In the genomic region with DNA sequence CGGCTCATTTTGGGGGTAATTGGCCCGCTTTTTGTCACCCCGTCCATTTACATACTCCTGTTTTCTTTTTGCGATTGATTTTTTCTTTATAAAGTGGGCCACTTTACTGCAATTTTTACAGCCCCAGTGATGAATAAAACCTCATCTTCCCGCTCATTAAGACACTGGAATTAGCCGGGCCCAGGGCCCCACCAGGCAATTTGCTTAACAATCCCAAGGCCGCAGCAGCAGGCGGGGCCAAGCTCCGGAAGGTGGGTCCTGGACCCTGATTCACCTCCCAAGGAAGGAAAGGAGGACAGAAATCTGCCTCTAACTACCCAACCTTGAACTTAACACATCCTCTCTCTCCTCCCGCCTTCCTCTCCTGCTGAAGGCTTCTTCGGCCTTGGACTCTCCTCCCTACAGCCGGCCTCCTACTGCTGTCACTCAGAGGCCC, we compare ENCODE assay signal across 16 mouse cellular contexts. TPM values are rescaled to one million over a fixed set of nuclear protein-coding genes. Genes with fewer than 3 reads are reported as not detected.
DNase-seq lines count a peak whose midpoint lies in the region; ATAC-seq and TF ChIP-seq lines count a peak whose summit lies in the region.
"Had no signal": no experiment of that assay in that cellular context is flagged by ENCODE, and none has a peak within 500 bp of the region (broad histone marks: within the 10 kb centered on the region; RNA-seq: fewer than 3 reads in every experiment).

No protein-coding gene starts in this region.

- H3K27ac ChIP-seq in heart, embryonic 16.5 days (ENCODE audit: low read length), result no peak overlapping the region
- H3K27ac ChIP-seq: kidney, postnatal 0 days had no signal

- H3K36me3 ChIP-seq in heart, embryonic 16.5 days (ENCODE audit: control insufficient read depth, insufficient read depth), result no peaks in the 10 kb centered on the region
- H3K36me3 ChIP-seq in E14TG2a.4 (ENCODE audit: insufficient read depth, low read length), result no peaks in the 10 kb centered on the region

- H3K9me3 ChIP-seq in heart, embryonic 16.5 days (replicated peaks; ENCODE audit: control insufficient read depth, low read length), result no peaks in the 10 kb centered on the region
- no peaks in the 10 kb centered on the region for H3K9me3 ChIP-seq in E14TG2a.4 (ENCODE audit: low read length)

- no peaks in the 10 kb centered on the region for H3K27me3 ChIP-seq in heart, embryonic 16.5 days (ENCODE audit: control insufficient read depth, insufficient read depth, low read length)
- H3K27me3 ChIP-seq in E14TG2a.4 (ENCODE audit: insufficient read depth, low read length), result no peaks in the 10 kb centered on the region

- 73% methylated on average over 12 of the region's 12 CpGs for WGBS in heart, embryonic 16.5 days

- 0 out of 2 replicates have a peak overlapping the region, but pooled peaks have one; percentile 59 for H3K9ac ChIP-seq in heart, embryonic 16.5 days (ENCODE audit: low read length)
- H3K9ac ChIP-seq: lung, embryonic 14.5 days had no signal

- TF ChIP-seq CTCF in E14TG2a.4 (conservative IDR thresholded peaks at IDR 0.05; ENCODE audit: low read length), result no peak

- no peak for DNase-seq in heart, adult 9 months (ENCODE audit: low spot score in 2 of 2)
- peak; percentile 95 for DNase-seq in ES-CJ7 (ENCODE audit: low read depth, low spot score)
- peak; percentile 65 for DNase-seq in adrenal gland, postnatal 36 days
- DNase-seq in T-cell, adult 2 months (ENCODE audit: low spot score), result no peak
- DNase-seq in cerebellum, adult 11-12 months, result no peak
- DNase-seq: cerebellum, adult 9-11 months; embryo, embryonic 11 days; heart, postnatal 14 days; liver; lung, embryonic 14.5 days; thymus, adult 18-20 months had no signal

- H3K4me3 ChIP-seq in heart, embryonic 16.5 days (ENCODE audit: low read length), result no peak overlapping the region
- H3K4me3 ChIP-seq in E14TG2a.4 (replicated peaks; ENCODE audit: low read length), result peak overlapping the region; percentile 49
- H3K4me3 ChIP-seq: erythroblast, embryonic 14.5 days had no signal

- H3K4me1 ChIP-seq in heart, embryonic 16.5 days (ENCODE audit: control insufficient read depth, insufficient read depth, low read length), result peaks cover 34% of the 10 kb centered on the region
- H3K4me1 ChIP-seq in E14TG2a.4 (replicated peaks; ENCODE audit: low read depth, low read length), result peaks cover 87% of the 10 kb centered on the region

- H3K4me2 ChIP-seq in heart, embryonic 16.5 days (ENCODE audit: low read depth, low read length), result no peak overlapping the region
- H3K4me2 ChIP-seq: lung, embryonic 14.5 days had no signal

- ATAC-seq in heart, embryonic 16.5 days (replicated peaks; ENCODE audit: extremely low read depth, insufficient read depth, low FRiP score), result no peak
- ATAC-seq: hindbrain, embryonic 16.5 days had no signal

RNA-seq across cellular contexts. Expression of a gene that starts 16.8 kb away (rescaled TPM):
- polyA plus RNA-seq in heart, embryonic 16.5 days (2015; fragmentation: Nextera tagmentation; extraction: Ambion mirVana), result 87.3 and 93.5 TPM in 2 replicates
- 100 to 1,000 TPM; 156 to 163 TPM for total RNA-seq in adrenal gland, postnatal 36 days (2021)

Comparison
In these comparisons a context has a peak if more than half of its experiments do, and no peak if none do; other contexts are left out.
1. DNase-seq: peak in ES-CJ7 (single experiment) and adrenal gland, postnatal 36 days (2 of 2); none in heart, adult 9 months (0 of 2), T-cell, adult 2 months (single experiment) and cerebellum, adult 11-12 months (single experiment).